Mouse (Mus musculus): ENCODE measurements around the gene P2rx3. TPM values are rescaled to one million over a fixed set of nuclear protein-coding genes. Genes with fewer than 3 reads are reported as not detected.
A peak's percentile ranks its signal among the peaks of the same experiment; 100 is the strongest.

The P2rx3 gene
- polyA plus RNA-seq, 1 experiment from 2014 or later, result 0.44 TPM

GRCm38 (mm10) chr2:85061107-85061541, 23.9 kb upstream of the P2rx3 start:
- Histone ChIP-seq H3K4me3 (ENCODE audit: low read depth, low read length) (peak overlapping the region; percentile 45), H3K36me3 (ENCODE audit: control insufficient read depth, insufficient read depth, low read length) (peaks cover 25% of the 10 kb centered on the region), H3K4me1 (ENCODE audit: control insufficient read depth, insufficient read depth, low read length) (peaks cover 10% of the 10 kb centered on the region), H3K27ac (ENCODE audit: low read depth, low read length) (no peak overlapping the region), H3K27me3 (ENCODE audit: control insufficient read depth, insufficient read depth, low read length) (no peaks in the 10 kb centered on the region), H3K9me3 (replicated peaks; ENCODE audit: control insufficient read depth, low read length) (no peaks in the 10 kb centered on the region), H3K4me2 (peak overlapping the region; percentile 78), H3K9ac (ENCODE audit: low read depth, low read length) (peak overlapping the region; percentile 66)
- peak; percentile 35 for ATAC-seq (replicated peaks; ENCODE audit: insufficient number of reproducible peaks, low FRiP score, low TSS enrichment)
- 24% methylated on average over 10 of the region's 10 CpGs for WGBS (ENCODE audit: insufficient replicate concordance)

DNA sequence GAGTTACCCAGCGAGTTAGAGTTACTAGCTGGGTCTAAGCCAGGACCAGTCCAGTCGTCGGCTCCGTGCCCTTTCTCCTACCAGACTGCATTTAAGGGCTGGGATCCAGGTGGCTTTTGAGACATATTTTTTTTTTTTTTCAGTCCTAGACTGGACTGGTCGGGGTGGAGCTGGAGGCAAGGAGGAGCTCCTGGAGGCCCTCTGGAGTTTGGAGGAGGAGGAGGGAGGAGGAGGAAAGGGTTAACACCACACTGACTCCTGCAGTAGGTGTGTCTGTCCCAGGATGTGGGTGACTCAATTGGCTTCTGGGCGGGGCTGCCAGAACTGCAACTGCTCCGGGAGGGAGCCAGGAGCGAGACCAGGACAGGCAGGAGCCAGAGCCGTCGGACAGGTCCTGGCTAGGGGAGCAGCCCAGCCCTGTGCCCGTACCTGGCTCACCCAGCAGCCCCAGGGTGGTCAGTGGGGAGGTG, 23.4 kb upstream of the P2rx3 start:
- peaks cover 10% of the 10 kb centered on the region for H3K4me1 ChIP-seq (ENCODE audit: control insufficient read depth, insufficient read depth, low read length)
- peak; percentile 61 for ATAC-seq (replicated peaks; ENCODE audit: insufficient number of reproducible peaks, low FRiP score, low TSS enrichment)
- WGBS (ENCODE audit: insufficient replicate concordance), result 9% methylated on average over 11 of the region's 11 CpGs
- peaks cover 25% of the 10 kb centered on the region for H3K36me3 ChIP-seq (ENCODE audit: control insufficient read depth, insufficient read depth, low read length)
- H3K9me3 ChIP-seq (replicated peaks; ENCODE audit: control insufficient read depth, low read length), result no peaks in the 10 kb centered on the region
- peak overlapping the region; percentile 78 for H3K4me2 ChIP-seq
- peak overlapping the region; percentile 45 for H3K4me3 ChIP-seq (ENCODE audit: low read depth, low read length)
- no peaks in the 10 kb centered on the region for H3K27me3 ChIP-seq (ENCODE audit: control insufficient read depth, insufficient read depth, low read length)
- H3K27ac ChIP-seq (ENCODE audit: low read depth, low read length), result no peak overlapping the region
- H3K9ac ChIP-seq (ENCODE audit: low read depth, low read length), result peak overlapping the region; percentile 66

- Histone ChIP-seq H3K36me3 (ENCODE audit: control insufficient read depth, insufficient read depth, low read length) (peaks cover 27% of the 10 kb centered on the region), H3K4me2 (no peak overlapping the region)
These were observed 22.4 kb upstream of the P2rx3 start for GRCm38 (mm10) chr2:85059677-85060076.

GRCm38 (mm10) chr2:85056711-85057110, 19.4 kb upstream of the P2rx3 start:
- Histone ChIP-seq H3K27me3 (ENCODE audit: control insufficient read depth, insufficient read depth, low read length) (no peaks in the 10 kb centered on the region), H3K4me3 (ENCODE audit: low read depth, low read length) (no peak overlapping the region), H3K9ac (ENCODE audit: low read depth, low read length) (no peak overlapping the region), H3K4me2 (no peak overlapping the region), H3K27ac (ENCODE audit: low read depth, low read length) (no peak overlapping the region), H3K36me3 (ENCODE audit: control insufficient read depth, insufficient read depth, low read length) (peaks cover 27% of the 10 kb centered on the region), H3K4me1 (ENCODE audit: control insufficient read depth, insufficient read depth, low read length) (peaks cover 10% of the 10 kb centered on the region), H3K9me3 (replicated peaks; ENCODE audit: control insufficient read depth, low read length) (no peaks in the 10 kb centered on the region)
- 54% methylated on average over 5 of the region's 5 CpGs for WGBS (ENCODE audit: insufficient replicate concordance)
- ATAC-seq (replicated peaks; ENCODE audit: insufficient number of reproducible peaks, low FRiP score, low TSS enrichment), result no peak

More at GRCm38 (mm10) chr2:85059677-85060076, 22.4 kb upstream of the P2rx3 start:
- Histone ChIP-seq H3K4me1 (ENCODE audit: control insufficient read depth, insufficient read depth, low read length) (peaks cover 10% of the 10 kb centered on the region), H3K27me3 (ENCODE audit: control insufficient read depth, insufficient read depth, low read length) (no peaks in the 10 kb centered on the region), H3K9ac (ENCODE audit: low read depth, low read length) (no peak overlapping the region), H3K9me3 (replicated peaks; ENCODE audit: control insufficient read depth, low read length) (no peaks in the 10 kb centered on the region), H3K4me3 (ENCODE audit: low read depth, low read length) (no peak overlapping the region), H3K27ac (ENCODE audit: low read depth, low read length) (no peak overlapping the region)
- ATAC-seq (replicated peaks; ENCODE audit: insufficient number of reproducible peaks, low FRiP score, low TSS enrichment), result no peak
- WGBS (ENCODE audit: insufficient replicate concordance), result 86% methylated on average over 6 of the region's 6 CpGs

GRCm38 (mm10) chr2:85053192-85053816, 16.0 kb upstream of the P2rx3 start:
- peaks cover 16% of the 10 kb centered on the region for H3K36me3 ChIP-seq (ENCODE audit: control insufficient read depth, insufficient read depth, low read length)
- no peak overlapping the region for H3K27ac ChIP-seq (ENCODE audit: low read depth, low read length)
- H3K27me3 ChIP-seq (ENCODE audit: control insufficient read depth, insufficient read depth, low read length), result no peaks in the 10 kb centered on the region
- H3K4me3 ChIP-seq (ENCODE audit: low read depth, low read length), result no peak overlapping the region
- H3K4me2 ChIP-seq, result no peak overlapping the region
- H3K4me1 ChIP-seq (ENCODE audit: control insufficient read depth, insufficient read depth, low read length), result peaks cover 21% of the 10 kb centered on the region
- H3K9ac ChIP-seq (ENCODE audit: low read depth, low read length), result no peak overlapping the region
- WGBS (ENCODE audit: insufficient replicate concordance), result 91% methylated on average over 5 of the region's 5 CpGs
- no peaks in the 10 kb centered on the region for H3K9me3 ChIP-seq (replicated peaks; ENCODE audit: control insufficient read depth, low read length)
- no peak for ATAC-seq (replicated peaks; ENCODE audit: insufficient number of reproducible peaks, low FRiP score, low TSS enrichment)

DNA sequence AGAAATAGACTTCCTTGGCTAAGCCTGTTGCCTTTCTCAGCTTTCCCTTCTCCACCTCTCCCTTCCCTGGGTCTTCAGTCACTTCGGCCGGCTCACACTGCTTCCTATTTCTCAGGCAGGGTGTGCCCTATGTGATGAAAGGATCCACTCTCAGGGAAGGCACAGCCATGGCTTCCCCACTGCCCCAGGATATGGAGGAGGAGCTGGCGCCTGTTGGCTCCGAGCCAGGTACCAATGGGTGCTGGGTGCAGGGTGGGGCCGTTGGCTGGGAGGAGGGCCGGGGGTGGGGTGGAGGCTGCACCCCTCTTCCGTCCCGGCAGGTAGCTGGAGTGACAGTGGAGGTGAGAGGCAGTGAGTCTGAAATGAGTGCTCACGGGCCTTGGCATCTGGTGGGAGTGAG, 13.5 kb upstream of the P2rx3 start:
- Histone ChIP-seq H3K4me3 (ENCODE audit: low read depth, low read length) (peak overlapping the region; percentile 32), H3K4me1 (ENCODE audit: control insufficient read depth, insufficient read depth, low read length) (peaks cover 28% of the 10 kb centered on the region), H3K9ac (ENCODE audit: low read depth, low read length) (peak overlapping the region; percentile 56), H3K9me3 (replicated peaks; ENCODE audit: control insufficient read depth, low read length) (no peaks in the 10 kb centered on the region), H3K4me2 (peak overlapping the region; percentile 78), H3K36me3 (ENCODE audit: control insufficient read depth, insufficient read depth, low read length) (peaks cover 17% of the 10 kb centered on the region), H3K27me3 (ENCODE audit: control insufficient read depth, insufficient read depth, low read length) (no peaks in the 10 kb centered on the region), H3K27ac (ENCODE audit: low read depth, low read length) (peak overlapping the region; percentile 70)
- 37% methylated on average over 9 of the region's 9 CpGs for WGBS (ENCODE audit: insufficient replicate concordance)
- ATAC-seq (replicated peaks; ENCODE audit: insufficient number of reproducible peaks, low FRiP score, low TSS enrichment), result 0 out of 2 replicates have a peak, but pooled peaks have one; percentile 2

DNA sequence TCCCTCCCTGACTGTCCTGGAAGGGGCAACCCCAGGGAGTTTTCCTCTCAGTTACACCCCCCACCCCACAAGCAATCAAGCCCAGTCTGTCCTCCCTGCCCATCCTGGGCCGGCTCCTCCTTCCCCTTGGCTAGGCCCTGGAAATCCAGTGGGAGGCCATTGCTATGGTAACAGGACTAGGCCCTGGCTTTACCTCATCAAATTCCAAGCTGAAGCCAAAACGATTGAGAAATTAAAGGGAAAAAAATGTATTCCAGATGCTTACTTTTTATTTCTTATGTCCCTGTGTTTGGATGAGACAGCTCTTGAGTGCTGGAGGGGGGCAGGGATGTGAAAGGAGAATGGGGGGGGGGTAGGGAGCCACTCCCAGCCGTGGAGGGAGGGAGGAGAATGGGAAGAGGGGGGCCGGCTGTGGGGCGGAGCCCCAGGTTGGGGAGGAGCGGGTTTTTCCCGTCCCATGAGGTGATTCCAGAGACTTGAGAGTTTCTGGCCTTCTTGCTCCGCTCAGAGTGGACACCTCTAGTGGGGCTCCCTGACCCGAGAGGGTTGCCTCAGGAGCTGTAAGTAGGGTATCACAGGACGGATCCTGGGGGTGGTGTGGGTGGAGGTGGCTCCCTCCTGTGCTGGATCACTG, 12.9 kb upstream of the P2rx3 start:
- Histone ChIP-seq H3K36me3 (ENCODE audit: control insufficient read depth, insufficient read depth, low read length) (peaks cover 21% of the 10 kb centered on the region), H3K4me2 (peak overlapping the region; percentile 78), H3K4me1 (ENCODE audit: control insufficient read depth, insufficient read depth, low read length) (peaks cover 28% of the 10 kb centered on the region), H3K27me3 (ENCODE audit: control insufficient read depth, insufficient read depth, low read length) (no peaks in the 10 kb centered on the region), H3K4me3 (ENCODE audit: low read depth, low read length) (peak overlapping the region; percentile 32), H3K9me3 (replicated peaks; ENCODE audit: control insufficient read depth, low read length) (no peaks in the 10 kb centered on the region), H3K9ac (ENCODE audit: low read depth, low read length) (peak overlapping the region; percentile 56), H3K27ac (ENCODE audit: low read depth, low read length) (peak overlapping the region; percentile 70)
- ATAC-seq (replicated peaks; ENCODE audit: insufficient number of reproducible peaks, low FRiP score, low TSS enrichment), result 0 out of 2 replicates have a peak, but pooled peaks have one; percentile 19
- WGBS (ENCODE audit: insufficient replicate concordance), result 8% methylated on average over 10 of the region's 10 CpGs

DNA sequence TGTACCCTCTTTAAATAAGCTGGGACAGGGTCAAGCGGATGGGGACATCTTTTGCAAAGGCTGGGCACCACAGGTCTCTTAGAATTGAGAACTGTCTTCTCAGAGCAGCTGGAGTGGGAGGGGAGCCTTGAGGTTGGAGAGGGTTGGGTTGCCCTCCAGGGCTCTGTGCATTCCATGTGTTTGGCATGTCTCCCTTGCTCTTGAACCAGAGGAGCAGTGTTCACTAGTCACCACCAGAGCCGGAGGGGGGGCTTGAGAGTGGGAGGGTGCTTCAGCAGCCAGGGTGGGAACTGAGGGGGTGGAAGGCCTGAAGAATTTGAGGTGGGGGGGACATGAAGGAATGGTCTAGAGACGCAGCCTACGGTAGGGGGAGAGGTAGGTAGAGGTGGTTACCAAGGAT, 12.0 kb upstream of the P2rx3 start:
- Histone ChIP-seq H3K4me3 (ENCODE audit: low read depth, low read length) (no peak overlapping the region), H3K27me3 (ENCODE audit: control insufficient read depth, insufficient read depth, low read length) (no peaks in the 10 kb centered on the region), H3K9ac (ENCODE audit: low read depth, low read length) (no peak overlapping the region), H3K4me2 (peak overlapping the region; percentile 78), H3K27ac (ENCODE audit: low read depth, low read length) (peak overlapping the region; percentile 41; the same call in 1 of the 2 replicates), H3K4me1 (ENCODE audit: control insufficient read depth, insufficient read depth, low read length) (peaks cover 28% of the 10 kb centered on the region), H3K9me3 (replicated peaks; ENCODE audit: control insufficient read depth, low read length) (no peaks in the 10 kb centered on the region), H3K36me3 (ENCODE audit: control insufficient read depth, insufficient read depth, low read length) (peaks cover 17% of the 10 kb centered on the region)
- WGBS (ENCODE audit: insufficient replicate concordance), result 74% methylated on average over 4 of the region's 4 CpGs
- no peak for ATAC-seq (replicated peaks; ENCODE audit: insufficient number of reproducible peaks, low FRiP score, low TSS enrichment)

Measured in heart, embryonic 11.5 days (tissue).